Mouse (Mus musculus): ENCODE measurements around the gene Bdkrb2. TPM values are rescaled to one million over a fixed set of nuclear protein-coding genes. Genes with fewer than 3 reads are reported as not detected.

The Bdkrb2 gene
- polyA plus RNA-seq, 1 experiment, result 0.09 TPM

GRCm38 (mm10) chr12:105539649-105540048, 23.4 kb upstream of the Bdkrb2 start:
- H3K36me3 ChIP-seq (ENCODE audit: control insufficient read depth, insufficient read depth, low read length), result no peaks in the 10 kb centered on the region
- H3K27ac ChIP-seq (ENCODE audit: insufficient read depth, low read length), result no peak overlapping the region
- no peaks in the 10 kb centered on the region for H3K4me1 ChIP-seq (ENCODE audit: control insufficient read depth, insufficient read depth, insufficient read length)
- DNase-seq (ENCODE audit: low read depth in 1 of 2, low spot score in 2 of 2), result no peak
- WGBS, result 30% methylated on average over 10 of the region's 10 CpGs
- no peak overlapping the region for H3K4me3 ChIP-seq (ENCODE audit: extremely low read depth, insufficient read depth, insufficient read length)
- no peaks in the 10 kb centered on the region for H3K27me3 ChIP-seq (ENCODE audit: control insufficient read depth, insufficient read depth, low read length)
- TF ChIP-seq CTCF (IDR thresholded peaks at IDR 0.05; ENCODE audit: extremely low read depth, insufficient read depth, insufficient read length, insufficient replicate concordance), result no peak
- no peak for TF ChIP-seq POLR2A (IDR thresholded peaks at IDR 0.05; ENCODE audit: low read depth, low read length)

GRCm38 (mm10) chr12:105541590-105542402, 21.2 kb upstream of the Bdkrb2 start:
- H3K27me3 ChIP-seq (ENCODE audit: control insufficient read depth, insufficient read depth, low read length), result no peaks in the 10 kb centered on the region
- no peak for DNase-seq (ENCODE audit: low read depth in 1 of 2, low spot score in 2 of 2)
- TF ChIP-seq POLR2A (IDR thresholded peaks at IDR 0.05; ENCODE audit: low read depth, low read length) (no peak), CTCF (IDR thresholded peaks at IDR 0.05; ENCODE audit: extremely low read depth, insufficient read depth, insufficient read length, insufficient replicate concordance) (no peak)
- H3K4me3 ChIP-seq (ENCODE audit: extremely low read depth, insufficient read depth, insufficient read length), result no peak overlapping the region
- no peak overlapping the region for H3K27ac ChIP-seq (ENCODE audit: insufficient read depth, low read length)
- 79% methylated on average over 12 of the region's 12 CpGs for WGBS
- H3K4me1 ChIP-seq (ENCODE audit: control insufficient read depth, insufficient read depth, insufficient read length), result no peaks in the 10 kb centered on the region
- H3K36me3 ChIP-seq (ENCODE audit: control insufficient read depth, insufficient read depth, low read length), result no peaks in the 10 kb centered on the region

DNA sequence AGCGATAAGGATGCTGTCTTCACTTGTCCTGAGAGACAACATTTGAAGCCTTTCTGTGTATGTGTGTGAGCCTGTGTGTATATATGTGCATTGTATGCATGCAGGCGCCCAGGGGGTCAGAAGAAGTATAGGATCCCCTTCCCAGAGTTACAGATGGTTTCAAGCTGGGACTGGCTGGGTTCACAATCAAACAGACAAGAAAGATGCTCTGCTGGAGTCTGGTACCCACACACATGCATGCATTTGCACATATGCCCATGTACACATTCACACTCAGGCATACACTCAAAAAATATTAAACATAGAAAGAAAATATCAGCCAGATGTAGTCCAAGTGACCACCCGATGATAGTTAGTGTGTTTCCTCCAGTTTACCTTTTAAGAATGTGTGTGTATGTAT, 20.5 kb upstream of the Bdkrb2 start:
- H3K27me3 ChIP-seq (ENCODE audit: control insufficient read depth, insufficient read depth, low read length), result no peaks in the 10 kb centered on the region
- no peaks in the 10 kb centered on the region for H3K4me1 ChIP-seq (ENCODE audit: control insufficient read depth, insufficient read depth, insufficient read length)
- WGBS, result 87% methylated on average over 3 of the region's 3 CpGs
- TF ChIP-seq POLR2A (IDR thresholded peaks at IDR 0.05; ENCODE audit: low read depth, low read length) (no peak), CTCF (IDR thresholded peaks at IDR 0.05; ENCODE audit: extremely low read depth, insufficient read depth, insufficient read length, insufficient replicate concordance) (no peak)
- no peak overlapping the region for H3K4me3 ChIP-seq (ENCODE audit: extremely low read depth, insufficient read depth, insufficient read length)
- H3K27ac ChIP-seq (ENCODE audit: insufficient read depth, low read length), result no peak overlapping the region
- no peak for DNase-seq (ENCODE audit: low read depth in 1 of 2, low spot score in 2 of 2)
- no peaks in the 10 kb centered on the region for H3K36me3 ChIP-seq (ENCODE audit: control insufficient read depth, insufficient read depth, low read length)

DNA sequence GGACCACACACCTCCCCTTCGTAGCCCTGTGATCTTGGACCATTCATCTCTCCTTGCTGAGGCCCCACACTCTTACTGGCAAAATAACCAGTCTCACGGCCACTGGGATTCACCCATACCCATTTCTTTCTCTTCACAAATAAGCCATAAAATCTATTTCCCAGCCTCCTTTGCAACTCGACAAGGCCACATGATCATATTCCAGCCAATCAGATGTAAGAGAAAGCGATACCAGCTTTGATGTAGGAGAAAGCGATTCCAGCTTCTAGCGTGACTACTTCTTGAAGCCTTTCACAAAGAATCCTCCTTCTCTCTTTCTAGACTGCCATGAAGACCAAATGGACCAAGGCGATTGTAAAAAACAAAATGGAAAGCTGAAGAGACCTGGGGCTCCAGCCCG, 19.9 kb upstream of the Bdkrb2 start:
- no peak for TF ChIP-seq CTCF (IDR thresholded peaks at IDR 0.05; ENCODE audit: extremely low read depth, insufficient read depth, insufficient read length, insufficient replicate concordance)
- TF ChIP-seq POLR2A (IDR thresholded peaks at IDR 0.05; ENCODE audit: low read depth, low read length), result no peak
- Histone ChIP-seq H3K4me3 (ENCODE audit: extremely low read depth, insufficient read depth, insufficient read length) (no peak overlapping the region), H3K27ac (ENCODE audit: insufficient read depth, low read length) (no peak overlapping the region), H3K27me3 (ENCODE audit: control insufficient read depth, insufficient read depth, low read length) (no peaks in the 10 kb centered on the region), H3K36me3 (ENCODE audit: control insufficient read depth, insufficient read depth, low read length) (no peaks in the 10 kb centered on the region), H3K4me1 (ENCODE audit: control insufficient read depth, insufficient read depth, insufficient read length) (no peaks in the 10 kb centered on the region)
- 85% methylated on average over 8 of the region's 8 CpGs for whole genome bisulfite sequencing
- DNase-seq (ENCODE audit: low read depth in 1 of 2, low spot score in 2 of 2), result no peak

GRCm38 (mm10) chr12:105543751-105544150, 19.3 kb upstream of the Bdkrb2 start:
- H3K4me1 ChIP-seq (ENCODE audit: control insufficient read depth, insufficient read depth, insufficient read length), result no peaks in the 10 kb centered on the region
- no peaks in the 10 kb centered on the region for H3K27me3 ChIP-seq (ENCODE audit: control insufficient read depth, insufficient read depth, low read length)
- no peak for DNase-seq (ENCODE audit: low read depth in 1 of 2, low spot score in 2 of 2)
- 69% methylated on average over 6 of the region's 6 CpGs for WGBS
- H3K36me3 ChIP-seq (ENCODE audit: control insufficient read depth, insufficient read depth, low read length), result no peaks in the 10 kb centered on the region
- H3K27ac ChIP-seq (ENCODE audit: insufficient read depth, low read length), result no peak overlapping the region
- no peak overlapping the region for H3K4me3 ChIP-seq (ENCODE audit: extremely low read depth, insufficient read depth, insufficient read length)
- TF ChIP-seq POLR2A (IDR thresholded peaks at IDR 0.05; ENCODE audit: low read depth, low read length) (no peak), CTCF (IDR thresholded peaks at IDR 0.05; ENCODE audit: extremely low read depth, insufficient read depth, insufficient read length, insufficient replicate concordance) (no peak)

DNA sequence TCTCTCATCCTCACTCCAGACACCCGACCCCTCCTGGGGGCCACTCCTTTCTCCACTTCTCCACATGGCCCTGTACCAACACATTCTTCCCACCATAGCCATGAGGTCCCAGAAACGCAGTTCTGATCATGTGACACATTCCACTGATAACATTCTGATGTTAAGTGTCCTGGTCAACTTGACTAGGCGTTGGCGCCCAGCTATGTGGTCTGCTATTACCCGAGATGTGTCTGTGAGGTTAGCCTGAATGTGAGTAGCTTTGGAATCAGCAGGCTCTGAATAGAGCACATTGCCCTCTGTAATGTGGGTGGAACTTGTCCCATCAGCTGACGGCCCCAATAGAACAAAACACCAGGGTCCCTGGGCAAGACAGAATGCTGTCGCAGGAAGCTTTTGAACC, 18.2 kb upstream of the Bdkrb2 start:
- no peak for DNase-seq (ENCODE audit: low read depth in 1 of 2, low spot score in 2 of 2)
- Histone ChIP-seq H3K27ac (ENCODE audit: insufficient read depth, low read length) (no peak overlapping the region), H3K27me3 (ENCODE audit: control insufficient read depth, insufficient read depth, low read length) (no peaks in the 10 kb centered on the region), H3K4me1 (ENCODE audit: control insufficient read depth, insufficient read depth, insufficient read length) (no peaks in the 10 kb centered on the region), H3K36me3 (ENCODE audit: control insufficient read depth, insufficient read depth, low read length) (no peaks in the 10 kb centered on the region), H3K4me3 (ENCODE audit: extremely low read depth, insufficient read depth, insufficient read length) (no peak overlapping the region)
- TF ChIP-seq POLR2A (IDR thresholded peaks at IDR 0.05; ENCODE audit: low read depth, low read length) (no peak), CTCF (IDR thresholded peaks at IDR 0.05; ENCODE audit: extremely low read depth, insufficient read depth, insufficient read length, insufficient replicate concordance) (no peak)
- WGBS, result 82% methylated on average over 7 of the region's 7 CpGs

Measured in spleen, adult 2 months (tissue).